Mouse (Mus musculus) stomach, postnatal 0 days (tissue): ENCODE results near the gene Nek9.

Experiments used
- CTCF ChIP-seq: IDR thresholded peaks from 2 replicates; pipeline ENCODE4 v1.5.1; 2016; ENCODE audit warnings: antibody characterized with exemption, low read depth, mild to moderate bottlenecking, moderate library complexity
- EP300 ChIP-seq: optimal IDR thresholded peaks from 2 replicates; pipeline ENCODE3; 2016; ENCODE audit warnings: antibody characterized with exemption

DNA sequence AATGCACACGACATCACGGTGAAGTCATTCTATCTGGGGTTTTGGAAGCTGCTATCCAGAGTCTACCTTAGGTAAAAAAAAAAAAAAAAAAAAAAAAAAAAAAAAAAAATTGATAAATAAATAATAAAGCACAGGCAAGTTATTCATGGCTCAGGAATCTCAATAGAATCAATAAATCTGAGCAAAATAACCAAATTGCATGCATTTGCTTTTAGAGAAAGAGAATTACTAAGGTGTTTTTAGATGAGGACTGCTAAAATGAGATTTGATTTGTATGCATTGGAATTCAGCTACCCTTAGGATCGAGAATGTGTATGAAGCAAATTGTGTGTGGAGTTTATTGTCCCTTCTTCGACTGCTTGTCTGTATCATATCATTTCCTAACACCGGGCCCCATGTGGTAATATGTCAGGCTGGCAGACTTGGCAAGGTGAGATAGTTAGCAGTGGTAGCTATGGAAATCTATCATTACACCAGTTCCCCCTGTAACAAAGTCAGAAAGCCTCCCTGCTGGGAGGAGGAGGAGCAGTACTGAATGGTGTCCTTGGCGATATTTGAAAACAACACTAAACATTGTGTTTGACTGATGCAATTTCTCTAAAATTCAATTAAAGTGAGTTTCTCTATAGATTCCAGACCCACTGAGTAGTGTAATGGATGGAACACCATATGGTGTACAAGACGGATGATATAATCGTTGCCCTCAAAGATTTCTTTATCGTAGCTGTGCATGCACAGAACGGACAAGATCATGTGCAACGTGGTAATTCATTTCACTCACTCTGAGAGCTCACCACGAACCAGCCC, 58.1 kb downstream of the Nek9 start:
- no peak for TF ChIP-seq CTCF
- no peak for TF ChIP-seq EP300
